Mouse (Mus musculus): ENCODE data around the gene Vps41.

DNA sequence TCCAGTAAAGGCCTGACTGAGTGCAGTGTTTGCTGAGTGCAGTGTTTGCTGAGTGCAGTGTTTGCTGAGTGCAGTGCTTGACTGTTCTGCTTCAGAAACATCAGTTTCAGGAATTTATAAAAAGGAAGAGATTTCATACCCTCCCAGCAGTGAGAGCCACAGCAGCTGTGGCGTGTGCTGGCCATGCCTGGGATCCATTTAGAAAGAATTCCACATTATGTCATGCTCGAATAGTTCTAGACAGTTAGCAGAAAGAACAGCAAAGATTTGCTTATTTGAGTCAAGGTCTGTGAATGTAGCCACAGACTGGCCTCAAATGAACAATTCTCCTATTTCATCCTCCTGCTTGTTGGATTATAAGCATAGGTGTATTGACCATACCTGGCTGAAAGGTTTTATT lies 71.6 kb downstream of the Vps41 start:
- TF ChIP-seq CTCF (IDR thresholded peaks at IDR 0.05; ENCODE audit: borderline replicate concordance, control insufficient read depth, extremely low read depth, insufficient read depth, low read length, poor library complexity) (no peak), POLR2A (IDR thresholded peaks at IDR 0.05; ENCODE audit: control insufficient read depth, extremely low read depth, insufficient read depth, low read length, poor library complexity) (no peak)

Data from thymus, adult 2 months (tissue).